Mouse (Mus musculus) thymus, postnatal 4 days (tissue): ENCODE results near the gene Arfgef2.
A peak's percentile ranks its signal among the peaks of the same experiment; 100 is the strongest.

Experiments used
- DNase-seq: peaks from one replicate; pipeline ENCODE4 v3.0.0; 2021

Gene Arfgef2

DNA sequence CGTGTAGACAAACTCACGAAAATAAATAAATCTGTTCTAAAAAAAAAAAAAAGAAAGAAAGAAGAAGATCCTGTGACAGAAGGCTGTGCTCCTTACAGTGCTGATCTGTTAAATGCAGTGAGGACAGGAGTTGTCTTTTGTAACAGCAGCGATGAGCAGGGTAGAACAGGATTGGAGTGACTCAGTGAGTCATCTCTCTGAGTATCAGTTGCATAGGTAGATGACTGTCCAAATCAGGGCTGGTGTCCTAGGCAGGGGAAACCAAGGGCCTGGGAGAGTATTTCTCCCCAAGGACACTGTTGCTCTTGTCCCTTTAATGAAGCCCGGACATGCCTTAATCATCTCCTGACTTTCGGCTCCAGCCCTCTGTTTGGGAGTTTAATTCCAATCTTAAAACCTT is 4.1 kb downstream of the Arfgef2 start:
- DNase-seq = no peak

DNA sequence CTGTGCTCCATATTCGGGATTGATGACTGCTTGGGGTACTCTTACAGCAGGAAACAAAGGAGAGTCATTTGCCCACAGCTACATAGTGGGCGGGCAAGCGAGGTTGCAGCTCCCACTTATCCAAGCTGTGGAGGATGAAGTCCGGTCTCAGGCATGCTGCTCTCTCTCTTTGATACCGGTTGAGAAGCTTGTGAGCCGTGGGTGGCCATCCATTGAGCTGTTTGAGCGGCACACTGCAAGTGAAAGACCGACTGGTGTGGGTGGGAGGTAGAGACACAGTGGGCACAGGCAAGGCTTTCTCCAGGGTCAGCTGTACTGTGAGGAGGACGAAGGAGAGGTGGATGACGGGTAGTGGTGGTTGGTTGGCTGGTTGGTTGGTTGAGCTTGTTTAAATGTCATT is 5.4 kb downstream of the Arfgef2 start:
- no peak for DNase-seq

DNA sequence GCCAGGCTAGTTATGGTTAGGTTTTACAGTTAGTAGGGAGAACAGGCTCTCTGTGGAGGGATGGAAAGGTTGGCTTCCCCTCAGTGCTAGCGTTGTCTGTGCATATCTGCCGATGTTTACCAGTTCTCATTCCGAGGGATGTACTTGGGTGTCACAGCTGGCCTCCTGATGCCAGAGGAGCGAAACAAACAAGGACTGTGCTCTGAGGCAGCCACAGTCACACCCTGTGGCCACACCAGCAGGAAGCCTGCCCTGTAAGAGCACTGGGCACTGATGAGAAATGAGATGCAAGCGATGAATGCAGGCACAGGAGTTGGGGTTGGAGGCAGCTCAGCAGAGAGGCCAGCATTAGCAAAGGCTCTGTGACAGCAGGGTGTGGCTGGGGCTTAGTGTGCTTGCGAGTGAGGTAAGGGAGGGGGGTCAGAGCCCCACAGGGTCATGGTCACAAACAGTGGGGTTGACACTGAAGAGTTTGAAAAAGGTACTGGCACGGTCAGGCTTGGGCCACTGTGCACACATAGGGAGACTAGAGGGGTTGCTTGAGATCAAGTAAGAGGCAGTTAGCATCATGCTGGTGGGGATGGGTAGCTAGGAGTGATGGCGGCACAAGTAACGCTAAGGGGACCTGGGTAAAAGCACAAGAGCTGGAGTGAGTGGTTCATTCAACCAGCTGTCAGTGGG is 13.2 kb downstream of the Arfgef2 start:
- no peak for DNase-seq

DNA sequence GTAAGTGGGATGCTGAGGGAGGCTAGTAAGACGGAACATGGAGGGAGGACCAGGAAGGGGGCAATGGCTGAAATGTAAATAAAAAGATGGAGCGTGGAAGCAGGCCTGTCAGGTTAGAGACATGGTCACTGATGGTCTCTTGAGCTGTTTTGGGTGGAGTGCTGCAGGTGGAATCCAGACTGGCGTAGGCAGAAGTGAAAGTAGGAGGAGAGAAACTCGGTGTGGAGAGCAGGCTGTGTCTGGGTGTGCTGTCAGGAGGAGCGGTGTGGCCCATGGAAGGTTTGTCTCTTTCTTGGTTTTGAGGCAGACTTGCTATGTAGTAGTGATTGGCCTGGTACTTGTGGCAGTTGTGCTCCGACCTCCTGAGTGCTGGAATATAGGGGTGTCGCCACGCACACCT is 14.5 kb downstream of the Arfgef2 start:
- no peak for DNase-seq

DNA sequence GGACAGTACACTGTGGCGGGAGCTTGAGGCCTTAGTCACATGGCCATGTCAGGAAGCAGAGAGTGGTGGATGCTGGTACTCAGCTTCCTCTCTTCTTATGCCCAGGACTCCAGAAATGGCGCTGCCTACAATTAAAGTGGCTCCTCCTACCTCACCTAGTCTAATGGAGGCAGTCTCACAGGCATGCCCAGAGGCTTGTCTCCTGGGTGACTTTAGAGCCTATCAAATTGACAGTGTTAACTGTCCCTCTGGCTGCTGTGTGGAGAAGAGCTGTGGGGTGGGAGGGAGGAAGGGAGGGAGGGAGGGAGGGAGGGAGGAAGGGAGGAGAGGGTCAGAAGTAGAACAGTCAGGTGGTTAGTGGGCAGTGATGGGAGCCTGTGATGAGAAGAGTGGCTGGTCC is 15.5 kb downstream of the Arfgef2 start:
- no peak for DNase-seq

DNA sequence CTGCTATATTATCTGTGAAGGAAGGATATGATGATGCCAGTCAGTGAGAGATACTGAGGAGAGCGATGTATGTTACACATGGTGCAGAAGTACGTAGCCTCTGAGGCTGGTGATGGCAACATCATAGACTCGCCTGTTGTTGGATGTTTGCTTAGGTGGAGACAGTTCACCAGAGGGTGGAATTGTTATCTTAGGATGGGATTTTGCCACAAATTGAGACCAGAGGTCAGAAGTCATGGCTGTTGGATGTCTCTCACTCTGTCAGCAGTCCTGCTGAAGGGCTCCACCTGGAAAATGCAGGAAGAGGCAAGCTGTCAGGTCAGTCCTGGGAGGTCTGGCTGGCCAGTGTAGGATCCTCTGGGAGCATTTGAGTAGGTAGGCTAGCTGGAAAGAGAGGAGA is 16.0 kb downstream of the Arfgef2 start:
- DNase-seq = no peak

DNA sequence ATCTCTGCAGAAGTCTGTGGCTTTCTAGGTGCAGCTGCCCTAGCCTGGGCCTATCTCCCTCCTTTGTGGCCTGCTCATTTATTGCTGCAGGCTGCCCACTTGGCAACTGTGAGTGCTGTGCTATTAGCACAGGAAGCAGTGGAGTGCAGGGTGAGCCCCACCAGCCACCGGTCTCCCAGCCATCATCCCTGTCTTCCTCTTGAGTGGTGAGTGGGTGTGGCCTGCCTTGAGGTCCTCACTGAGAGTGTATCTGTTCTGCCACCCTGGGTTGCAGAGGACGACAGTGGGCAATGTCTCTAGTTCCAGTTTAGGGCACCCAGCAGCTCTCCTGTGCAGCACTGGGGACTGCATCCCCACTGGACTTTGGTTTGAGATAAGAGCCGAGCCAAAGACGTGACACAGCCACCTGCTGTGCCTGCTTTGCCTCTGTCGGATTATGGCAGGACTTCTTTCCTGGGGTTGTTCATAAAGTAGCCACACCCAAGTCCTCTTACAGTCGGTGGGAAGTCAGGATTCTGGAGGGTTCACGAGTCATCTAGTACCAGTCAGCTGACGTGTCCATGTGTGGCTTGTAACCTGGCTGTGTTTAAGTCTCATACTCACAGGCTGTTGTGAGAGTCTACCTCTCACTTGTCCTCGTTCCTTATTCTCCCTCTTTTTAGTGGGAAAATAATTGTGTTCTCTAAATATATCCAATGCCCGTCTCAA is 16.9 kb downstream of the Arfgef2 start:
- DNase-seq = no peak

DNA sequence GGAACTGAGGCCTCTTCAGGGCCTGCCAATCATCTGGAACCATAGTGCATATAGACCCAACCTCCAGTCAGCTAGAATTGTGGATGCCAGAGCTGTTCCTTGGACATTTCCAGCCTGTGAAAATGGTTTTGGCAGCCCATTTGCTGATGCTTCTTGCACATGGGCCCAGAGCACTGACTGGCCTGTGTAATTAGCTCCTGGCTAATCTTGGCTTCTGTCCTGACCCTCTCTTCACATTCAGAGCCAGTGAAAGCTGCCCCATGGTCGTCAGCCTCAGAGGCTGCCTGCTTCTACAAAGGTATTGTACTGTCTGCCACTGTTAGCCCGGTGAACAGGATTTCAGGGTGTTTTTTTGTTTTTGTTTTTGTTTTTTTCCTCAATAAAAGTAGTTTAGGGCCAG is 17.5 kb downstream of the Arfgef2 start:
- DNase-seq = no peak

DNA sequence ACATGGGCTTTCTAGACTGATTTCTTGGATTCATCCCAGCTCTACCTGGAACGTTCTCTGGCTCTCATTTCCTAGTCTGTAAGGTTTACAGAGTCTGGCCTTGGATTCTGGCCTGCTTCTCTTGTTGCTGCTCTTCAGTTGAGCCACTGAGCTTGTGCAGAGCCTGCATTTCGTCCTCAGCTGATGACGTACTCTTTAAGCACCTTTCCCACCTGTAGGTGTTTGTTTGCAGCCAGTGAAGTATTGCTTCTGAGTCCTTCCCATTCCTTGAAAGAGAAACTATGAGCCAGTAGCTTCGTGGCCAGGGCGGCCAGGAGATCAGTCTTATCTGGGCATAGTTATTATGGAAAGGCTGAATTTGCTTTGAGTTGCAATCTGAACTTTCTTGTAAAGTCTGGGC is 19.0 kb downstream of the Arfgef2 start:
- no peak for DNase-seq

DNA sequence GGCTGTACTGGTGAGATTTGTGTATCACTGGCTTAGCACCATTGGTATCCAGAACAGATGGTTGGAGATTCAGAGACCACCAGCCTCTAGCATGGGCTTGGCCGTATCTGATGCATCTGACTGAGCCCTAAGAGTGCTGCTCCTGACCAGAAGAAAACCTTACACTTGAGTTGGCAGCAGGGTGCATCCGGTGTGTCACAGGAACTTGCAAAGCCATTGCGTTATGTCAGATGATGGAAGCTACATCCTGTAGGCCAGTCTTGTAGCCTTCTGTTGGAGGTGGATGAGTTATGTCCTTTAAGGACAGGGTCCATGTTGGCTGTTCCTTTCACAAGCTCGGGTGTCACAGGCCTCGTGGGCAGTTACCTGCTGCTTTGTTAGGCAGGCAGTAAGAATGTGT is 19.6 kb downstream of the Arfgef2 start:
- no peak for DNase-seq

DNA sequence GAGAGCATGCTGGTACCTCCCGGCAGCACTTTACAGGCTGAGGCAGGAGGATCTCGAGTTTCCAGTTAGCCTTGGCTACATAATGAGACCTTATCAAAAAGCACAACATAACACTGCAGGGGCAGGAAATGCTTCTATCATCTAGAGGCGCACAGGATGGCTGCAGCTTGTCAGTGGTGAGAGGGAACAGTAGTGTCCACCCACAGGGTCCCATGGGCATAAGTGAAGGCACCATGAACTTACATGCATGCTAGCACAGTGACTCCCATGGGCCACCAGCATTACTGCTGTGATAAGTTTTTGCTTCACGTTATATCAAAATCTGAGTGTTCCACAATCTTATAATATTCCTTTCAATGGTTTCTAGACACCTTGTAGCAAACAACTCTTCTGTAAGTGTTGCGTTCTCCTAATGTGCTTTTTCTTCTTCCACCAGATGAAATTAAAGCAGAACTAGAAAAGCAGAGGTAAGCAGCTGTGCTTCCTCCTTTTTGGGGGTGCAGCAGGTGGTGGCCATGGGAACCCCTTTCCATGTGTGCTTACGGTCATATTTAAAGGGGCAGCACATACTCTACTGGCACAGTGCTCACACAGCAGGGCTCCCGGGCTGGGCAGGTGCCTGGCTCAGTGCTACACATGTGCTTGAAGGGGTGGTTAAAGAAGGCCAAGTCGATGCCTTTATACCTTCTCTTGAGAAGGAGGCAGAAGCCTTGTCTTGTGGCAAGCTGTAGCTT is 21.3 kb downstream of the Arfgef2 start:
- peak; percentile 33 for DNase-seq

DNA sequence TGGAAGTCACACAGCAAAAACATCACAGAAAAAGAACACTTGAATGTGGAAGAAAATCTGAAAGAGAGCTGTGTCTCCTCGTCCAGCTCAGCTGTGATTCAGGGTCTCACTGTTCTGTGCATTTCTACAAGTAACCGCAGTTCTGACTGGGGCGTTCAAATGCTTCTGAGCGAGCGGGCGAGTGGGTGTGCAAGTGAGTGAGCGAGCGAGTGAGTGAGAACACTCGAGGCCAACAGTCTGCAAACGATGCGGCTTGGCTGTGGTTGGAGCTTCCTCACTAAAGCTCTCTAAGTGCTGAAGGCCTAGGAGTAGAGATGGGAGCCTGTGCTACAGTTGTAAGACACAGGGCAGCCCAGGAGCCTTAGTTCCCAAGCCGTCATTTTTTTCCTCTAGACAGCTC is 22.9 kb downstream of the Arfgef2 start:
- no peak for DNase-seq

DNA sequence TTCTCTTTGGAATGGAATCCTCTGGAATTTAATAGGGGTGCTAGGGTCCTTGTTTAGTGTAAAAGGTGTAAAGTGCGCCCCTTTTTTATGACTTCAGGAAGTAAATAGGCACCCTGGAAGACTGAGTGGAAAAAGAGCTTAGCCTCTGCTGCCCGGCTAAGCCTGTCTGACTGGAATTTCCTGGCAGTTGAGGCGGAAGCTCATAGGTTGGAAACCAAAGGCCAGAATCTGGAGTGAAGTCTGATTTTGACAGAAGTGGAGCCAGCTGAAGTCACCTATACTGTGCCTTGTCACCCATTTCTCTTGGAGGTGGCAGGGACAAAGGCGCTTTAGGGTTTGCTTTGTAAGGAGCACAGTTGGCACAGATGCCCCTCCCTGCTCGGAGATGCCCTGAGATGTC is 25.0 kb downstream of the Arfgef2 start:
- DNase-seq = no peak

DNA sequence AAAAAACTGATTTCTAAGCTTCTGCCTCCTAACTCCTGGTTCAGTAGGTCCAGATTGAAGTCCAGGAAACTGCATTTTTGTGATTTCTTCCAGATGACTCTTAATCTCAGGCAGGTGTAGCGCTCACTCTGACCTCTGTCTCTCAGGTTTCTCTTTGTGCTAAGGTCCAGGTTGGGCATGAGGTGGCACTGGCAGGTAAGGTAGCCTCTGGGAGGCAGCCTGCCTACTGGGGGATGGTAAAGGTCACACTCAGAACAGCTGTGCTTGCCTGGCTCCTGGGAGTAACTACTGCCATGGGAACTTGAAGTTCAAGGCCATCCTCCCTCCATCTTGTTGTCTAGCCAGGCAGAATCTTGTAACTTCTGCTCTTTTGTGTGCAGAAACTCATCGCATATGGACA is 28.7 kb downstream of the Arfgef2 start:
- DNase-seq = no peak

DNA sequence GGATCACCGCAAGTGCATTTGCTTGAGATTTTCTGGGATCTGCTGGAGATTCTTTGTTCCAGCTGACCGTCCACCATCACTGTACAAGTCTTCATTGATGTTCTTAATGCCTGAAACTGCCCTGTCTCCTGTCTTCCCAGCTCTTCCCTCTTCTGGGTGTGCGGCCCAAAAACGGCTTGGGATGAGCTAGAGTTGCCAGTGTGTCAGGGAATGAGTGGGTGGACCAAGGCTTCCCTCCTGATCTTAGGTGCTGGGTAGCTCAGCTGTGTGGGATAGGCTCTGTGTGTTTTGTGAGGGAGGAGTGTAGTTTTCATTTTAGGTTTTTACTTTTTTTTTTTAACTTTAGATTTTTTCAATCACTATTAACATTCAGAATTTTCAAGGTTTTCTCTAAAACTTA is 29.4 kb downstream of the Arfgef2 start:
- no peak for DNase-seq

DNA sequence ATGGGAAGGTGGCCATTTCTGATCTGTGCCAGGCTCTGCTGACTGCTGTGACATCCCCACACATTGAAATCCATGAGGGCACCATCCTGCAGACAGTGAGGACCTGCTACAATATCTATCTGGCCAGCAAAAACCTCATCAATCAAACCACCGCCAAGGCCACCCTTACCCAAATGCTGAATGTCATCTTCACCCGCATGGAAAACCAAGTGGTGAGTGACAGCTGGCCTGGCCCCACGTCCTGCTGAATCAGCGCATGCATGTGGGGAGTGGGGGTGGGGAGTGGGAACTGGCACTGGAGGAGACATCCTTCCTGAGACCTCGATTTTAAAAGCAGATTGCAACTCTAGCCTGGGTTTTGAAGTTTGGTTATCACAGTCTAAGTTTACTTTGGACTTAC is 30.2 kb downstream of the Arfgef2 start:
- no peak for DNase-seq

DNA sequence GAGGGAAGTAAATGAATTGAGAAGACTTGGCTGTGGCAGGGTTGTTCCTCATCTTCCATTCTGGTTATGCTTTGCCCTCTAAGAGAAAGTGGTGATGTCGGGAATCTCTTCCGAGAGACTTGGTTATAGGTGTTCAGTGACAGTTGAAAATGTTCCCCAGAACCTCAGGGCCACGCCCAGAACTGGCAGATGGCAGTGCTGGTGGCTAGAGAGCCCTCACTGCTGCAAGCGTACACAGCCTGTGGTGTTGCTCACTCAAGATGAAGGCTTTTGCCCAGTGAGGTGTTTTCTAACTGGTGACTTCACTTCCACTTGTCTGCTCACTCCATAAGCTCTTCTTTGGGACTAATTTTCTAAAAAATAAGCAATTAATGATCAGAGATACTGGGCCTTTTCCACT is 36.4 kb downstream of the Arfgef2 start:
- DNase-seq = no peak

DNA sequence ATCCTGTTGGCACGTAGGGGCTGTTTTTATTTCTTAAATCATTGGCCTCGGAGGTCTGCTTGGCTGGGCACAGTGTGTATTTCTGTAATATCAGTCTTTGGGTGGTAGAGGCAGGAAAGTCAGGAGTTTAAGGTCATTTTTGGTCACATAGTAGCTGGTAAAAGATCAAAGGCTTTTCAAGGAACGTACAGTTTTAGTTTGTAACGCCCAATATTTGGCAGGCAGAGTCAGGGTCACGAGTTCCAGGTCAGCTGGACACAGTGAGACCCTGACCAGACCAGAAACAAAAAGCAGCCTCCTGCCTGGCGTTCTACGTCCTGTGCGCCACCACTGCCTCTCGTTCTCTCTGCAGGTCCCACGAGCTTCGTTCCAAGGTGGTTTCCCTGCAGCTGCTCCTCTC is 45.3 kb downstream of the Arfgef2 start:
- DNase-seq = no peak

DNA sequence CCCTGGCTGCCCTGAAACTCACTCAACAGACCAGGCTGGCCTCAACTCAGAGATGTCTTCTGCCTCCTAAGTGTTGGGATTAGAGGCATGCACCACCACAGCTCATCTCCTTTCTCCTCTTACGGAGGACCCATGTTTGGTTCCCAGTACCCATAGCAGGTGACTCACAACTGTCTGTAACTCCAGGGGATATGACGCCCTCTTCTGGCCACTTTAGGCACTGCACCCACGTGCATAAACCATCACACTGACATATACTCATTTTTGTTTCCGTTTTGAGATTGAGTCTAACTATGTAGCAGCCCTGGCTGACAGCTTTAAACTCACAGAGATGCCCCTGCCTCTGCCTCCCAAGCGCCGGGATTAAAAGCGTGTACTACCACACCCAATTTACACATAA is 46.9 kb downstream of the Arfgef2 start:
- DNase-seq = peak; percentile 22

DNA sequence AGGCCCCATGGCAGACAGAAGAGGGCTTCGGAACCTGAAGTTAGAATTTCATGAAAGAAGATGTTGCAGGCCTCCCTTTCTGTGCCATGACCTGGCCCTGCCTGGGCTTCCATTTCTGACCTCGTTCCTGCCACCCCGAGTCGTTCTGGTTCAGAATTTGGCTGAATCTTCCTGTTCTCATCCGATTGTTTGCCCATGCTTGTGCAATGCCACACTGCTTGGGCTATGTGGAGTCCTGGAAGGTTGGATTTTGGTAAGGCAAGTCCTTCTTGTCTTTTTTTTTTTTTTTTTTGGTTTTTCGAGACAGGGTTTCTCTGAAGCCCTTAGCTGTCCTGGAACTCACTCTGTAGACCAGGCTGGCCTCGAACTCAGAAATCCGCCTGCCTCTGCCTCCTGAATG is 50.4 kb downstream of the Arfgef2 start:
- no peak for DNase-seq

DNA sequence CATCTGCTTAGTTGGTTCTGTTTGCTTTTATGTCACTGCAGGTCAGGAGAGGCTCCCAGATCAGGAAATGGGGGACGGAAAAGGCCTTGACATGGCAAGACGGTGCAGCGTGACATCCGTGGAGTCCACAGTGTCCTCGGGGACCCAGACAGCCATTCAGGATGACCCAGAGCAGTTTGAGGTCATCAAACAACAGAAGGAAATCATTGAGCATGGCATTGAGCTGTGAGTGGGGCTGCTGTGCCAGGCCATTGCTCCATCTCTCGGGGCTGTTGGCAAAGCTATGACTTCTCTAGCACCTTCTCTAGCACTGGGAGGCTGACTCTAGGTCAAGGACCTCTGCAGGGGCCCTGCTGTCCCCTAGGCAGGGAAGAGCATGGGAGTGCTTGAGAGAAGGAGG is 51.0 kb downstream of the Arfgef2 start:
- no peak for DNase-seq

DNA sequence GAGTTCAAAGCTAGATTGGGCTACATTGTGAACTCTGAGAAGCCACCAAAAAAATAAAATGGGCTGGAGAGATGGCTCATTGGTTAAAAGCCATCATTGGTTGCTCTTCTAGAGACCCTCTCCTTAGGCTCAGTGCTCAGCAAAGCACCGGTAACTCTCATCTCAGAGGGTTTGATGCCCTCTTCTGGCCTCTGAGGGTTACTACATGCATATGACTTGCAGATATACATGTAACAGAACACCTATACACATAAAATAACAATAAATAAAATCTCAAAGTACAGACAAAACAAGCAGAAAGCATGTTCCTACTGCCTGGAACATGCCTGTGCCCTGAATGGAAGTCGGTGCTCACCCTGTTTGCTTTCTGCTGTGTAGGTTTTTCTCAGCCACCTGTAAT is 51.7 kb downstream of the Arfgef2 start:
- DNase-seq = peak; percentile 35

DNA sequence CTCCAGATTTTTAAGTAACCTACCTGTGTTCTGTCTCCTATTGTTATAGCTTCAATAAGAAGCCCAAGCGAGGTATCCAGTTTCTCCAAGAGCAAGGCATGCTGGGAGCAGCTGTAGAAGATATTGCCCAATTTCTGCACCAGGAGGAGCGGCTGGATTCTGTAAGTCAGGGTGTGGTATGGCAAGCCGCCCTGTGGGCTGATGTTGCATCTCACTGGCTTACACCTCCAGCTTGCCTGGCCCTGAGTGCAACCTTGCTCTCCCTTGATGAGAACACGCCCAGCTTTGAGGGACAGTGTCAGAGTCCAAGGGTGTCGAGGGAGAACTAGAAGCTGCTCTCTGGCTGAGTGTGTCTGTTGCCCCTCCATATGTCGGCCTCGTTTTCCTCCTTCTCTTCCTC is 53.8 kb downstream of the Arfgef2 start:
- DNase-seq = no peak

DNA sequence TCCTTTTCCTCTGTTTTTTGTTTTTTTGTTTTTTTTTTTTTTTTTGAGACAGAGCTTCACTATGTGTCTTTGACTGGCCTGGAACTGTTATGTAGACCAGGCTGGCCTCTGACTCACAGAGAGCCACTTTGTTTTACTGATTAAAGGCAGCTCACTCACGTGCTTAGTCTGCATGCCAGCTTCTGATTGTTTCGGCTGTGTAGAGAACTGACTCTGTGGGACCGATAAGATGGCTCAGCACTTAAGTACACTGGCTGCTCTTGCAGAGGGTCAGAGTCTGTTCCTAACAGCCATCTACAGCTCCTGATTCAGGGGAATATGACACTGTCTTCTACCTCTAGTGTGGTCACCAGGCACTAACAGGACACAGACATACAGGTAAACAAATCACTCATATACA is 57.1 kb downstream of the Arfgef2 start:
- DNase-seq = no peak
